Mouse (Mus musculus): Measurements from ENCODE around the gene Rgcc. TPM values are rescaled to one million over a fixed set of nuclear protein-coding genes. Genes with fewer than 3 reads are reported as not detected.

The Rgcc gene
- polyA plus RNA-seq, 1 experiment from 2014 or later: 18.7 TPM

GRCm38 (mm10) chr14:79242386-79242720 is 59.1 kb downstream of the Rgcc start:
- Histone ChIP-seq H3K4me2 (no peak overlapping the region), H3K27ac (ENCODE audit: low read depth, low read length) (no peak overlapping the region), H3K36me3 (ENCODE audit: control insufficient read depth, insufficient read depth, low read length) (no peaks in the 10 kb centered on the region), H3K4me1 (ENCODE audit: control insufficient read depth, insufficient read depth, low read length) (peaks cover 2% of the 10 kb centered on the region; the same call in 1 of the 2 replicates), H3K4me3 (ENCODE audit: low read depth, low read length) (no peak overlapping the region), H3K27me3 (ENCODE audit: control insufficient read depth, insufficient read depth, low read length) (no peaks in the 10 kb centered on the region), H3K9me3 (ENCODE audit: control insufficient read depth, low read length) (no peaks in the 10 kb centered on the region), H3K9ac (ENCODE audit: low read length) (no peak overlapping the region)
- ATAC-seq (ENCODE audit: low FRiP score) (no peak), DNase-seq (ENCODE audit: low spot score, missing footprints) (no peak)

GRCm38 (mm10) chr14:79241656-79242385 is 59.6 kb downstream of the Rgcc start:
- Histone ChIP-seq H3K27me3 (ENCODE audit: control insufficient read depth, insufficient read depth, low read length) (no peaks in the 10 kb centered on the region), H3K4me1 (ENCODE audit: control insufficient read depth, insufficient read depth, low read length) (peaks cover 2% of the 10 kb centered on the region; the same call in 1 of the 2 replicates), H3K4me2 (no peak overlapping the region), H3K27ac (ENCODE audit: low read depth, low read length) (no peak overlapping the region), H3K9me3 (ENCODE audit: control insufficient read depth, low read length) (no peaks in the 10 kb centered on the region), H3K36me3 (ENCODE audit: control insufficient read depth, insufficient read depth, low read length) (no peaks in the 10 kb centered on the region), H3K9ac (ENCODE audit: low read length) (no peak overlapping the region), H3K4me3 (ENCODE audit: low read depth, low read length) (no peak overlapping the region)
- 82% methylated on average over 6 of the region's 6 CpGs for WGBS
- no peak for ATAC-seq (ENCODE audit: low FRiP score)
- DNase-seq (ENCODE audit: low spot score, missing footprints): no peak

GRCm38 (mm10) chr14:79241057-79241570 is 60.3 kb downstream of the Rgcc start:
- Histone ChIP-seq H3K36me3 (ENCODE audit: control insufficient read depth, insufficient read depth, low read length) (no peaks in the 10 kb centered on the region), H3K4me3 (ENCODE audit: low read depth, low read length) (no peak overlapping the region), H3K4me2 (no peak overlapping the region), H3K4me1 (ENCODE audit: control insufficient read depth, insufficient read depth, low read length) (peaks cover 2% of the 10 kb centered on the region; the same call in 1 of the 2 replicates), H3K9me3 (ENCODE audit: control insufficient read depth, low read length) (no peaks in the 10 kb centered on the region), H3K9ac (ENCODE audit: low read length) (no peak overlapping the region), H3K27ac (ENCODE audit: low read depth, low read length) (no peak overlapping the region), H3K27me3 (ENCODE audit: control insufficient read depth, insufficient read depth, low read length) (no peaks in the 10 kb centered on the region)
- no peak for ATAC-seq (ENCODE audit: low FRiP score)
- WGBS: 87% methylated on average over 4 of the region's 4 CpGs
- no peak for DNase-seq (ENCODE audit: low spot score, missing footprints)

- H3K9me3 ChIP-seq (ENCODE audit: control insufficient read depth, low read length): no peaks in the 10 kb centered on the region
- no peak for ATAC-seq (ENCODE audit: low FRiP score)
- H3K9ac ChIP-seq (ENCODE audit: low read length): no peak overlapping the region
- WGBS: 93% methylated on average over 12 of the region's 12 CpGs
- H3K27ac ChIP-seq (ENCODE audit: low read depth, low read length): no peak overlapping the region
- H3K36me3 ChIP-seq (ENCODE audit: control insufficient read depth, insufficient read depth, low read length): no peaks in the 10 kb centered on the region
- no peak overlapping the region for H3K4me3 ChIP-seq (ENCODE audit: low read depth, low read length)
- no peaks in the 10 kb centered on the region; the same call in 1 of the 2 replicates for H3K4me1 ChIP-seq (ENCODE audit: control insufficient read depth, insufficient read depth, low read length)
- no peaks in the 10 kb centered on the region for H3K27me3 ChIP-seq (ENCODE audit: control insufficient read depth, insufficient read depth, low read length)
- DNase-seq (ENCODE audit: low spot score, missing footprints): no peak
- no peak overlapping the region for H3K4me2 ChIP-seq
Observed at GRCm38 (mm10) chr14:79239402-79239801, 62.0 kb downstream of the Rgcc start.

Other genes starting within 250 kb of the Rgcc start
- gene Zfp957, start 54.3 kb downstream of the Rgcc start, polyA plus RNA-seq (2014; fragmentation: Nextera tagmentation; extraction: Ambion mirVana): not detected in 2 replicates
- 38.3 and 41.8 TPM in 2 replicates for gene Naa16, start 89.1 kb upstream of the Rgcc start, polyA plus RNA-seq (2014; fragmentation: Nextera tagmentation; extraction: Ambion mirVana)
- 10.2 and 10.5 TPM in 2 replicates for gene Mtrf1, start 96.1 kb upstream of the Rgcc start, polyA plus RNA-seq (2014; fragmentation: Nextera tagmentation; extraction: Ambion mirVana)
- gene Kbtbd7, start 124.9 kb upstream of the Rgcc start, polyA plus RNA-seq (2014; fragmentation: Nextera tagmentation; extraction: Ambion mirVana): 18.4 and 20.2 TPM in 2 replicates
- gene Kbtbd6, start 150.2 kb upstream of the Rgcc start, polyA plus RNA-seq (2014; fragmentation: Nextera tagmentation; extraction: Ambion mirVana): 4.6 and 5.1 TPM in 2 replicates
- 5.9 and 8.3 TPM in 2 replicates for gene Elf1, start 179.5 kb upstream of the Rgcc start, polyA plus RNA-seq (2014; fragmentation: Nextera tagmentation; extraction: Ambion mirVana)
- 61.1 and 62.4 TPM in 2 replicates for gene Wbp4, start 179.9 kb upstream of the Rgcc start, polyA plus RNA-seq (2014; fragmentation: Nextera tagmentation; extraction: Ambion mirVana)